Mouse (Mus musculus) midbrain, embryonic 15.5 days (tissue): ENCODE data around the gene Cyp2b10. TPM values are rescaled to one million over a fixed set of nuclear protein-coding genes. Genes with fewer than 3 reads are reported as not detected.
"Not testable (repeated sequence)": the region's sequence is repeated elsewhere in the genome, so short reads cannot be mapped to it uniquely, and the experiment has no call there.

Source experiments
- ATAC-seq: fragments of 200-750 bp; cut with Nextera tagmentation; replicated peaks from 2 replicates; pipeline ENCODE4 v1.8.0; 2017; ENCODE audit warnings: moderate TSS enrichment
- H3K27ac ChIP-seq: fragments of 300-500 bp; sonication (generic); 2 replicates; pipeline ENCODE4 v1.5.1; 2015; ENCODE audit warnings: mild to moderate bottlenecking, inconsistent platforms
- H3K27me3 ChIP-seq: fragments of 300-500 bp; sonication (generic); replicated peaks from 2 replicates; pipeline ENCODE4 v1.6.1; 2015; ENCODE audit warnings: inconsistent platforms
- H3K36me3 ChIP-seq: fragments of 300-500 bp; sonication (generic); replicated peaks from 2 replicates; pipeline ENCODE4 v1.6.1; 2015; ENCODE audit warnings: inconsistent platforms
- H3K4me1 ChIP-seq: fragments of 300-500 bp; sonication (generic); 2 replicates; pipeline ENCODE4 v1.6.1; 2015; ENCODE audit warnings: inconsistent platforms
- H3K4me2 ChIP-seq: fragments of 300-500 bp; sonication (generic); 2 replicates; pipeline ENCODE4 v1.6.1; 2015; ENCODE audit warnings: inconsistent platforms, mild to moderate bottlenecking, moderate library complexity
- H3K4me3 ChIP-seq: fragments of 300-500 bp; sonication (generic); 2 replicates; pipeline ENCODE4 v1.5.1; 2015; ENCODE audit warnings: mild to moderate bottlenecking, inconsistent platforms
- H3K9ac ChIP-seq: fragments of 300-500 bp; sonication (generic); 2 replicates; pipeline ENCODE4 v1.6.1; 2015; ENCODE audit warnings: mild to moderate bottlenecking, inconsistent platforms
- H3K9me3 ChIP-seq: fragments of 300-500 bp; sonication (generic); 2 replicates; pipeline ENCODE4 v1.6.1; 2016; ENCODE audit warnings: inconsistent platforms
- WGBS: fragments of 180-500 bp; shearing (Covaris S2); methylation state at CpG from one replicate; pipeline ENCODE4 v1.1.7; 2015; ENCODE audit warnings: mixed read lengths; 5-methylcytosine and 5-hydroxymethylcytosine counted together
- polyA plus RNA-seq: library from polyadenylated mRNA; unstranded; fragments of >200 nt; fragmentation: Nextera tagmentation; extraction: Ambion mirVana; gene quantifications from 2 replicates; pipeline ENCODE4 v1.2.1, GENCODE M21; 2015

The Cyp2b10 gene
- polyA plus RNA-seq: not detected in 2 replicates

GRCm38 (mm10) chr7:25897411-25897810, at the start of gene Cyp2b10:
Cyp2b10 (plus strand) TSS chr7:25897620.
- H3K4me1 ChIP-seq: no peaks in the 10 kb centered on the region
- ATAC-seq: no peak
- no peaks in the 10 kb centered on the region for H3K27me3 ChIP-seq
- H3K36me3 ChIP-seq: no peaks in the 10 kb centered on the region
- no peaks in the 10 kb centered on the region for H3K9me3 ChIP-seq
- no peak within 1 kb of the TSS for H3K4me2 ChIP-seq
- H3K9ac ChIP-seq: no peak within 1 kb of the TSS
- H3K27ac ChIP-seq: no peak within 1 kb of the TSS
- 70% methylated on average over 6 of the region's 6 CpGs for WGBS
- H3K4me3 ChIP-seq: no peak within 1 kb of the TSS

GRCm38 (mm10) chr7:25847722-25848443, 49.5 kb upstream of the Cyp2b10 start:
- 7% methylated on average over 13 of the region's 13 CpGs for WGBS
- ATAC-seq: peak; percentile 93
- Histone ChIP-seq H3K27me3 (no peaks in the 10 kb centered on the region), H3K27ac (peak overlapping the region; percentile 45), H3K4me1 (no peaks in the 10 kb centered on the region), H3K4me3 (peak overlapping the region; percentile 49), H3K36me3 (no peaks in the 10 kb centered on the region), H3K9ac (peak overlapping the region; percentile 37; the same call in 1 of the 2 replicates), H3K9me3 (no peaks in the 10 kb centered on the region), H3K4me2 (peak overlapping the region; percentile 62)

GRCm38 (mm10) chr7:25848444-25848812, 49.0 kb upstream of the Cyp2b10 start:
- H3K9me3 ChIP-seq: no peaks in the 10 kb centered on the region
- peak; percentile 83 for ATAC-seq
- peak overlapping the region; percentile 62 for H3K4me2 ChIP-seq
- H3K4me1 ChIP-seq: no peaks in the 10 kb centered on the region
- peak overlapping the region; percentile 49 for H3K4me3 ChIP-seq
- no peaks in the 10 kb centered on the region for H3K27me3 ChIP-seq
- H3K9ac ChIP-seq: peak overlapping the region; percentile 37; the same call in 1 of the 2 replicates
- H3K36me3 ChIP-seq: no peaks in the 10 kb centered on the region
- 22% methylated on average over 11 of the region's 11 CpGs for WGBS
- H3K27ac ChIP-seq: peak overlapping the region; percentile 45

GRCm38 (mm10) chr7:25855082-25855481, 42.3 kb upstream of the Cyp2b10 start:
- Histone ChIP-seq H3K9ac (no peak overlapping the region), H3K4me3 (no peak overlapping the region), H3K9me3 (no peaks in the 10 kb centered on the region), H3K27me3 (no peaks in the 10 kb centered on the region), H3K4me2 (no peak overlapping the region), H3K4me1 (no peaks in the 10 kb centered on the region), H3K27ac (no peak overlapping the region), H3K36me3 (no peaks in the 10 kb centered on the region)
- WGBS: 41% methylated on average over 8 of the region's 8 CpGs
- ATAC-seq: no peak

GRCm38 (mm10) chr7:25859962-25860870, 37.2 kb upstream of the Cyp2b10 start:
- Histone ChIP-seq H3K27ac (no peak overlapping the region), H3K9me3 (no peaks in the 10 kb centered on the region), H3K36me3 (no peaks in the 10 kb centered on the region), H3K4me3 (no peak overlapping the region), H3K4me1 (no peaks in the 10 kb centered on the region), H3K27me3 (no peaks in the 10 kb centered on the region), H3K9ac (no peak overlapping the region), H3K4me2 (peak overlapping the region; percentile 25)
- ATAC-seq: no peak
- WGBS: 19% methylated on average over 9 of the region's 9 CpGs

- H3K27ac ChIP-seq: no peak overlapping the region
- no peaks in the 10 kb centered on the region for H3K36me3 ChIP-seq
- no peak overlapping the region for H3K4me2 ChIP-seq
- WGBS: 80% methylated on average over 2 of the region's 2 CpGs
- ATAC-seq: no peak
- no peak overlapping the region for H3K9ac ChIP-seq
- no peaks in the 10 kb centered on the region for H3K27me3 ChIP-seq
- no peaks in the 10 kb centered on the region for H3K4me1 ChIP-seq
- no peaks in the 10 kb centered on the region for H3K9me3 ChIP-seq
- no peak overlapping the region for H3K4me3 ChIP-seq
These were observed 35.1 kb upstream of the Cyp2b10 start for GRCm38 (mm10) chr7:25862365-25862764.

GRCm38 (mm10) chr7:25863756-25864155, 33.7 kb upstream of the Cyp2b10 start:
- ATAC-seq: no peak
- no peak overlapping the region for H3K4me3 ChIP-seq
- no peaks in the 10 kb centered on the region for H3K27me3 ChIP-seq
- 85% methylated on average over 3 of the region's 3 CpGs for whole genome bisulfite sequencing
- H3K4me2 ChIP-seq: no peak overlapping the region
- H3K9me3 ChIP-seq: no peaks in the 10 kb centered on the region
- no peak overlapping the region for H3K27ac ChIP-seq
- H3K9ac ChIP-seq: no peak overlapping the region
- no peaks in the 10 kb centered on the region for H3K4me1 ChIP-seq
- no peaks in the 10 kb centered on the region for H3K36me3 ChIP-seq

- Histone ChIP-seq H3K27ac (no peak overlapping the region), H3K4me3 (no peak overlapping the region), H3K9me3 (no peaks in the 10 kb centered on the region), H3K4me1 (no peaks in the 10 kb centered on the region), H3K27me3 (no peaks in the 10 kb centered on the region), H3K9ac (no peak overlapping the region), H3K36me3 (no peaks in the 10 kb centered on the region), H3K4me2 (no peak overlapping the region)
- 32% methylated on average over 5 of the region's 5 CpGs for WGBS
- ATAC-seq: no peak
These were observed 32.6 kb upstream of the Cyp2b10 start for GRCm38 (mm10) chr7:25864861-25865260.

GRCm38 (mm10) chr7:25869789-25870188, 27.6 kb upstream of the Cyp2b10 start:
- no peak overlapping the region for H3K4me2 ChIP-seq
- no peaks in the 10 kb centered on the region for H3K4me1 ChIP-seq
- no peaks in the 10 kb centered on the region for H3K27me3 ChIP-seq
- H3K9ac ChIP-seq: no peak overlapping the region
- H3K9me3 ChIP-seq: no peaks in the 10 kb centered on the region
- ATAC-seq: no peak
- no peak overlapping the region for H3K4me3 ChIP-seq
- H3K36me3 ChIP-seq: no peaks in the 10 kb centered on the region
- H3K27ac ChIP-seq: no peak overlapping the region
- 74% methylated on average over 2 of the region's 2 CpGs for WGBS

GRCm38 (mm10) chr7:25872624-25873023, 24.8 kb upstream of the Cyp2b10 start:
- no peak for ATAC-seq
- H3K27ac ChIP-seq: no peak overlapping the region
- no peaks in the 10 kb centered on the region for H3K27me3 ChIP-seq
- H3K4me1 ChIP-seq: no peaks in the 10 kb centered on the region
- no peak overlapping the region for H3K9ac ChIP-seq
- H3K36me3 ChIP-seq: no peaks in the 10 kb centered on the region
- H3K4me2 ChIP-seq: no peak overlapping the region
- H3K9me3 ChIP-seq: no peaks in the 10 kb centered on the region
- no peak overlapping the region for H3K4me3 ChIP-seq

GRCm38 (mm10) chr7:25878735-25879134, 18.7 kb upstream of the Cyp2b10 start:
- no peak for ATAC-seq
- Histone ChIP-seq H3K36me3 (no peaks in the 10 kb centered on the region), H3K9ac (no peak overlapping the region), H3K4me1 (no peaks in the 10 kb centered on the region), H3K4me3 (no peak overlapping the region), H3K27ac (no peak overlapping the region), H3K9me3 (no peaks in the 10 kb centered on the region), H3K4me2 (no peak overlapping the region), H3K27me3 (no peaks in the 10 kb centered on the region)
- 51% methylated on average over 6 of the region's 6 CpGs for WGBS

- not testable (repeated sequence) for ATAC-seq, H3K4me1 ChIP-seq, H3K9me3 ChIP-seq, H3K9ac ChIP-seq, H3K36me3 ChIP-seq, H3K4me2 ChIP-seq, H3K4me3 ChIP-seq, H3K27me3 ChIP-seq, H3K27ac ChIP-seq
- WGBS: 2% methylated on average over 7 of the region's 7 CpGs
These were observed 16.7 kb upstream of the Cyp2b10 start for GRCm38 (mm10) chr7:25880721-25881120.
